Mouse (Mus musculus): ENCODE data around the gene Camk2g.

Camk2g gene

DNA sequence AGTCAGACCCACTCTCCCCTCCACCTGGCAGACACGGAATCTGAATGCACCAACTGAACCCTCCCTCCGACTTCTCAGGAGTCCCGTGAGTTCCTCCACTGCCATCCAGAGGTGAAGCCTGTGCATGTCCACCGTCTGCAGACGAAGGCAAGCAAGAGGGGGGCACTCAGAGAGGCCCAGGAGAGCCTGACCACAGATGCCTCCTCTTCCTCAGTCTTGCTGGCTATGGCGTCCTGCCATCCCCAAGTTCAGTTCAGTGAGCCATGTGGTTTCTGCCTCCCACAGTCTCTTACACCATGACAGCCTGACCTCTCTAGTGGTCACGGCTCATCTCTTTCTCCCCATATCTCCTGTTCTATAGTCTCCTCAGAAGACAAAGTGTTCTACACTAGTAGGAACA lies 9.2 kb downstream of the Camk2g start:
- no peak for DNase-seq

DNA sequence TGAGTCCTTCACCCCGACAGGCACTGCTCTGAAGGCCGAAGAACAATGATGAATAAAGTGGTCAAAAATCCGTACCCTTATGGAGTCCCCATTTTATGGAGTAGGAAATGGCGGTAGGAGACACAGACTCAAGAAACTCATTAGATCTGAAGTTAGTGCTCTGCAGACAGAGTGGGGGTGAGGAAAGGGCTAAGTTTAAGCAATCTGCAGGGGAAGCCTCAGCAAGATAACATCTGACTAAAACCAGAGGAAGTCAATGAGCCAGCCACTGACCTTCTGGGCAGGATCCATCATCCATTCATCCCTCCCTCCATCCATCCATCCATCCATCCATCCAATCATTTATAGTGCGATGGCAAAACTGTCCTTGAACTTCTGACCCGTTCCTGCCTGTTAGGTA lies 10.4 kb downstream of the Camk2g start:
- DNase-seq = no peak

DNA sequence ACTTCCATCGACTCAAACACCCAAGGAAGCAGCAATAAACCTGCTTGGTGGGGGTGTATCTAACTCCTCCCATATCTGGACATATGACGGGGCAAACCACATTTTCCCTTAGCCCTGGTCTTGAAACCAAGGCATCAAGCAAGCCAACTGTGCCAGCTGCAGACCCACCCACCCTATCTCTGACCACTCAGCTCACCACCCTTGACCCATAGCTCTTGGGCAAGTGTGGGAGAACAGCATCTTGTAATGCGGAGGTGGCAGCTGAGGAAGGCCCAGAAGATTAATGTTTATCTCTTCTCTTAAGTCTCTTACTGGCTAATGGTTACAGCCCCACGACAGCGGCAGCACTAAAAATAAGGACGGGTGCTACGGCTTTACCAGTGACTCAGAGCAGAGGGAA lies 11.0 kb downstream of the Camk2g start:
- DNase-seq = no peak

DNA sequence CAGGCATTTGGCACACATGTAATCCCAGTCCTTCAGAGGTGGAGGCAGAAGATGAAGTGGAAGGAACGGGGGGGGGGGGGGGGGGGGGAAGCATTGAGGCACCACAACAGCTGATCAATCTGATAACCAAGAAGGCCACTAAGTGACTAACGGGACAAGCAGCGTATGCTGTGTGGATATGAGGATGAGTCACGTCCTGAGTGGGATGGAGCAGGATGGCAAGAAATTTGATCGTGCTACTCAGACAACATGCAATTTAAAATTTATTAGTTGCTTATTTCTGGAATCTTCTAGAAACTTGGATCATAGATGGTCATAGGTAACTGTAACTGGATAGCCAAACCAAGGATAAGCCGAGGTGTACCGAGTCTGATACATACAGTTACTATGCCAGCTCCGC lies 13.7 kb downstream of the Camk2g start:
- DNase-seq = no peak

DNA sequence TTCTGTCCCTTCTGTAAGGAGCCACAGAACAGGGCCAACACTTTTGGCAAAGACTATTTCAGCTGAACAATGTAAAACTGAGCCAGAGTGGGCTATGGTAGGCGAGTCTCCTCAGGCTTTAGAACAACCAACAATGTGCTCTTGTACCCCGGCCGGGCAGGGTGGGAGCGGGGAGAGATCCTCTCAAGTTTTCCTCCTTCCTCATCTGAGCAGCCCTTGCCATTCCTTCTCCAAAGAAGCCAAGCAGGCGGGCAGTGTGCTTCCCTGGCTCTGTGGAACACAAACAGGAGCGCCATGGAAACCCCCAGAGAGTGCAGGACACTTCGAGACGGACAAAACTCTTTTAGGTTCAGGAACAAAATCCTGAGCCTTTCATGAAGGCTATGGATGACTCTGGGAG lies 15.4 kb downstream of the Camk2g start:
- DNase-seq = no peak

DNA sequence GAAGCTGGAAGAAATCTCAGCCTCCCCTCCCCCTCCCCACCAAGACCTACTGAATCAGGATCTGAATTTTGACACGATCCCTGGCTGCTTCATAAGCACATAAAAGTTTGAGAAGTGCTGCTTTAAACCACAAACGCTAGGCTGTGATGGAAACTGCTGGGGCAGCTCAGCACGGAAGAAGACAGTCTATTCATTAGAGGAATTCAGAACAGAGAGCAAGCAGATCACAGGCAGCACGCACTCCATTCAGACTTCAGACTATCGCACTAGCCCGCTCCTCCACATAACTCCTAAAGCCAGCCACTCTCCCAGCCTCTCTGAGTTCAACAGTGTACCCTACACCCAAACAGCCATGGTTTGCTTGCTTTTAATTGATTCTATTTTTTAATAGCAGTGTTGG lies 18.2 kb downstream of the Camk2g start:
- DNase-seq = peak; percentile 27

DNA sequence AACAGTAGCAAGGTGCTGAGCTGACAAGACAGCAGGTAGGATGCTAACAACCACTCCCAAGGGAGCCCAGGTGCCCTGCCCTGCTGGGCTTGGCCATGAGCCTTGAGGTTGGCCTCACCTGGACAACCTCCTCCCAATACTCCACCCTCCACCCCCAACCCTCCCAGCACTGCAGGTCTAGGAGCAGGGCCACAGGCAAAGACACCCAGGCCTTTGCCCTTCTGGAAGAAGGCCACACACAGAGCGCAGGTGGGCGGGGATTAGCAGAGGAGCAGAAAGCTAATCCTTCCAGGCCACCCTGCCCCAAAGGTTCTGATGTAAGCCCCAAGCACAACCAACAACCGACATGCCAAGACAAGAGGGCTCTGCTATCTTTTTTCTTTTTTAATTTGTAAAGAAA lies 20.5 kb downstream of the Camk2g start:
- DNase-seq = no peak

DNA sequence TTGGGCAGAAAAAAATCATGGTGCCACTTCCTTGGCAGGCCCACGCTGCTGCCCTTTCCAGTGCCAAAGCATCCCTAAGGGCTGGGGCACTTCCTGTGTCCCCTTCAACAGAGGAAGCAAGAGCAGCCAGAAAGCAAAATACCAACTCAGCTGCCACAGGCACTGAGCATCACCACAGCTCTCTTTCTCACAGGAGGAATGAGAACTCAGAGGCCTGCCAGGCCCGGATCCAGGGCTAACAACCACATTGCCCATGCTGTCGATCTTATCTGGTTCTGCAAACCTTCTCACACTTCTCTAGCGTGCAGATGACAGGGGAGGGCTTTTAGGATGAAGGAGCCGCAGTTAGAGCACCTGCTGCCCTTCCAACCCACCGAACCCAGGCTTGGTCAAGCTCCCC lies 21.1 kb downstream of the Camk2g start:
- no peak for DNase-seq

DNA sequence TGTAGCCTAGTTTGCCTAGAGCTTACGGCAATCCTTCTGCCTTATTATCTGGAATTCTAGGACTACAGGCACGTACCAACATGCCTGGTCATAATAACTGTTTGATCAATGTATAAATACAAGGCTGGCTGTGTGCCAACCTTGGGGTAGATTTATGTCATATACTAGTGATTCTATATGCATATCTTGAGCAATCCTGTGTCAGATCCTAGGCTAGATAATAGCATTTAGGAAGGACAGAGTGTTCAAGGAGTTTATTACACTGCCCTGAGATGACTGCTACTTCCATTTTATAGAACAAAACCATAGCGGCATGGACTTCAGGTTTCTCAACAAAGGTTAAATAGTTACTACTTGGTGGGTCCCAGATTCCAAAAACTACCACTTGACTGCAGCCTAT lies 21.9 kb downstream of the Camk2g start:
- no peak for DNase-seq

DNA sequence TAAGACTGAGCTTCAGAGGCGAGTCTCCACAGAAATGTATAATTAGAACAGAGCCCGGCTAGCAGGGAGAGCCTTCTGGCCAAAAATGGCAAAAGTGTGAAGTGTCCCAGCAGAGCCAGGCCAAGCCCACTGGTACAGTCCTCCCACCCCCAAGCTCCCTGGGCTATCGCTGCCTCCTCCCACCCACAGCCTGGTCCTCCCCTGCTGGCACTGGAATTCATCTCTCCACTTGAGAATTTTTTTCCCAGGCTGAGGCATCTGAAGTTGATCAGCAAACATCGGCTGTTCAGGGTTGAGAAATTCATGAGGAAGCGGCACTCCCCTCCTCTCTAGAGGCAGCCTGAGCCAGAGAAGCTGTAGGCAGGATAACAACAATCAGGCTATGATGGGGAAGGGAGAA lies 25.3 kb downstream of the Camk2g start:
- no peak for DNase-seq

DNA sequence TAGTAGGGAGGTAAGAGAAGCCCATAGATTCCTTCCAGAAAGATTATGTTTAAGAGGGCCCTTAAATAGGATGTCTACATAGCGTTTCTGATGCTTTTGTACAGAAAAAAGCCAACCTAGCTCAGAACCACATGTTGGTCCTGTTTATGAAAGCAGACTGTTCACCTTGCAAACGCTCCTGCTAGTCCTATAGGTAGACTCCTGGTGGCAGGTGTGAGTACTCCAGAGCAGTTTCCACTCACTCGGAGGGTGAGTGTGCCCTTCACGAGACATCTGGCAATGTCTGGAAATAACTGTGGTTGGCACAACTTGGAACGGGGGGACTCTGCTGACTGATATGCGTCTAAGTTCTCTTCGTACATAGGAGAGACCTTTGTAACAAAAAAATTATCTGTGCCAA lies 26.0 kb downstream of the Camk2g start:
- DNase-seq = no peak

DNA sequence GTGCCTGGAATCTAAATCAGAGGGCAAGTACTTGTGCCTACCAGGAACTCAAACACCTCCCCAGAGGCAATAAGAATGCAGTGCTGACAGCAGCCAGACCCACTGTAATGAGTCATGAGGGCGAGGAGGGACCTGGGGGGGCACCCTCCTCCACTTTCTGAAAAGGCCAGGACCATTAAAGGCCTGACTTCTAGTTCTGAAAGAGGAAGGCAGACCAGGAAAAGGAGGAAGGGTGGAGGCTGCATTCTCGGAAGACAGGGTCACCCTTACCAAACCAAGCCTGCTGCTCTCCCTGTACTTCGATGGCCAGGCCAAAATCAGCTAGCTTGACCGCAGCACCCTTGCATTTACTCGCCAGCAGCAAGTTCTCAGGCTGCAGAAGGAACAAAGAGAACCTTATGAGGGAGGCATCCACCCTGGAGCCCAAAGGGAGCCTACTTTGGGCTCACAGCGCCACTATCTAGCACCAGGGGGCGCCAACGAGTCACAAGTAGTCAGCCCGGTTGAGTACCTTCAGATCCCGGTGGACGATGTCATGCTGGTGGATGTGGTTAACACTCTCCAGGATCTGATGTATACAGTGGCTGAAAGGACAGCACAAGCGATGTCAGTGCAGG lies 28.1 kb downstream of the Camk2g start:
- DNase-seq = peak; percentile 91

DNA sequence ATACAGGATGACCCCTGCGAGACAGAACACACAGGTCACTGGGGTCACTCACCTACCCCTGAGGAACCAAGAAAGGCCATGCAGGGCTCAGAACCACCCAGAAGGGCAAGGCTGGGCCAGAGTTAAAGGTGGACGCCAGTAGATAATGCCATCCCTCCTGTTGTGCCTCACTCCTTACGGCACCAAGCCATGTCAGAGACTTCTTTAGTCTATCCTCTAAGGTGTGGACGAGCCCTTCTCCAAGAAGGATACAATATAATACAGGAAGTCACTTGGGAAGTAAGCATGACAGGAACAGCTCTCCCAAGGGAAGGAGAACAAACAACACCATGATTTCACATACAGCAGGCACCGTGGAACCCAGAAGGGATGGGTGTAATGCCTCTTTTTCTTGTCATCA lies 28.9 kb downstream of the Camk2g start:
- no peak for DNase-seq

DNA sequence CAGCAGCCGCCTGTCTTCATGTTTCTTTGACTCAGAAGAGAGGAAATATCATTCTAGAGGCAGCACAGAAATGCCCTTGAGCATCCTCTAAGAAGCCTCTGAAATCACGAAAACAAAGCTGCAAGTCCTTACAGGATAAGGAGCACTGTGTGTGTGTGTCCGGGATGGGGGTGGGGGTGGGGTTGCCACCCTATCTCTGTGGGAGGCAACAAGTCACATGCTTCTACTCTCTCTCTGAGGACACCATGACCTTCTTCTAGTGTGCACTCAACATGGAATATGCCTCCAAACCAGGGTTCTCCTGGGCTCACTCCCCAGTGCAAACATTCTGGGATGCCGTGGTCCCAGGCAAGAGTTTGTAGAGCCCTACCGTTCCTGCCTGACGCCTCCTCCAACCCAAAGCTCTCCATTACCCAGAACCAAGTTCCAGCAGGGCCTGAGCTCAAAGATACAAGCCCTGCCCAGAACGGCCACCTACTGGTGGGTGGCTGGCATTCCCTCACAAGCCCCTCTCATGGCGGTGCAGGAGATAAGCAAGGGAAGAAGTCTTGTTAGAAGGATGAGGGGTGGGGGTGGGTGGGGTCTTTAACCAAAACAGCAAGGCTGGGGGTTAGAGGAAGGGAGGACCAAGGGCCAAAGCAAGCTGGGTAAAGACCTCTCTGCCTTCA lies 35.0 kb downstream of the Camk2g start:
- no peak for DNase-seq

DNA sequence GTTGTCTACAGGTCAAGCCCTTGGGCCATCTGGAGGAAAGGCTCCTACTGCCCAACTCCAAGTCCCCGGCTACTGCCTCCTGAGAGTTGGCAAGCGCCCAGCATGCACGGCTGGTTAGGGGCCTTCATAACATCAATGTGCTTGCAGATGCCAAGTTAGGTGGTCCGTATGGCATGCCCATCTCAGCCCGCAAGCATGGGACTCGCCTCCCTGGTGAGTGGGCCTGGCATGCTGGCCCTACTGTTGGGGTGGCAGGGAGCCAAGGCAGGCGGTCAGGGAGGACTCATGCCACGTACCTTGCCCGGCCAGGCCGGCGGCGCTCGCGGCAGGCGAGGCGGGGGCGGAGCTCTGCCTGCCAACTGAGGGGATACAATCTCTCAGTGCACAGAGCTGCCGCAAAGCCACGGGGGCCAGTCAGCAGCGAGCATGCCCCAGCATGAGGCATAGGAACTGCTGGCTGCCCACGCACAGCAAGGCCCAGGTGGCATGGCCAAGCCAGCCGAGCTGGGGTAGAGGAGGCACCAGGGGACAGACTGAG lies 36.4 kb downstream of the Camk2g start:
- no peak for DNase-seq

DNA sequence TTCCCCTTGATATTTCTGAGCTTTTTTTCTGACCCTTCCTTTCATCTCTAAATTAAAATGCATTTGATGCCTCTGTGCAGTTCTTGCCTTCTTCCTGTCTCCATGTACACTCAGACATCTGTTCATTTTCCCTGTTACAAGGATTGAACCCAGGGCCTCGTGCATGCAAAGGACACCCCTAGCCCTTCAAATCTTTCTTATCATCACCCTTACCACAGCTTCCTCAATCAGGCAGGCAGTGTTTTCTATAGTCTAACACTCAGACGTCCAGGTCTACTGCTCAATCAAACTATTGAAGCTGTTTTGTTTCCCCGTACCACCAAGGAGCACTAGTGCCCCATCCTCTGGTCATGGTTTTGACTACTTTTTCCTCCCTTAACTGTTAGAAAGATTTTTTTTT lies 40.1 kb downstream of the Camk2g start:
- no peak for DNase-seq

DNA sequence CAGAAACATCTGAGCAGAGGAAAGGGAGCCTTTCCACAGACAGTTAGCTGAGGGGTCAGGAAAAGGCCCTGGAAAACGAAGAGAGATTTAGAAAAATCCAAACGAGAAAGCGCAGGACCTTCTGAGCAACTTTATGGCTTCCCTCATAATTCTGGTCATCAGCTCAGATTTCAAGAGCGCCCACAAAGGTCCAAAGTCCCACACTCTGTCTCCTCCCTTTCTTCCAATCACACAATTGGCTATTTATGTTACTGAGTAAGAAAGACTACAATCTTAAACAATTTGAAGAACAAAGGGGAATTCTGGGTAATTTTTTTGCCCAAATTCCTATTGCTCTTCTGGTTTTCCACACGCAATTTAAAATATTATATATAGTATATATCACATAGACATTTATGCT lies 43.4 kb downstream of the Camk2g start:
- DNase-seq = no peak

DNA sequence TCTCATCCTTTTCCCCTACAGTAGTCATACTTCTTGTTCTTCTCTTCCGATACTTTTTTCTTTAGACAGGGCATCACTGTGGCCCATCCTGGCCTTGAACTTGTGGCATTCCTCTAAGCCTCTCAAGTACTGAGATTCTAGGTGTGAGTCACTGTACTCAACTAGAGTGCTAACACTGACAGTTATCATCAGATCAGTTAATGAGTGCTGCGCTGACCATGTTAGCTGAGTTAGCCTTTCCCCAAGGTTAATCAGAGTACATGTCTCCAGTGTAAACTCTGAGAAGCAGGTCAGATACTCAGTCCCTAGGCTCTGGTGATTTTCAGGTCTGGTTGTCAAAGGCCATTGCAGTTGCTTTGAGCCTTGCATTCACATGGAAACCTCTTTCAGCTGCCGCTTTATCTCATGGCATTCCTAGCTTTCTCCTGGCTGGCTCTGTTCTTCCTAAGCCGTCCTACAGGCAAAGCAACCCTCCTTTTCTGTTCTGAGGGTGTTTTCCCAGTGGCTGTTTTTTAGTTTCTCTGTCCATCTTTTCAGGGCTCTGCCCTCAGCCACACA lies 44.3 kb downstream of the Camk2g start:
- DNase-seq = no peak

DNA sequence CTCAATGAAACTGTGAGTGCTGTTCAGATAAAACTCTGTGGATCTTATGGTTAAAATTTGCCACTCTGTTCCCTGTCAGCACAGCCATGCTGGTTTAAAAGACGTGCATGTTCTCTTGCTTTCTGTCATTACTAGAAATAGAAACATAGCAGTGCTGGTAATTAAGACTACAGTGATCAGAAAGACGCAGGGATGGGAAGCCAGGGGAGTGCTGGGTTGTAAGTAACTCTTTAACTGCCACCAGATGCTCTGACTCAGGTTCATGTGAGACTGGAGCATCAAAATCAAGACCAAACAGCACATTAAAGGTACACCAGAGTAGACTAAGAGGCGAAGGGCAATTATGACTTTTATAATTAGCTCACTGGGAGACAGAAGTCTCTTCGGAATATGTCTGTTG lies 45.5 kb downstream of the Camk2g start:
- DNase-seq = no peak

DNA sequence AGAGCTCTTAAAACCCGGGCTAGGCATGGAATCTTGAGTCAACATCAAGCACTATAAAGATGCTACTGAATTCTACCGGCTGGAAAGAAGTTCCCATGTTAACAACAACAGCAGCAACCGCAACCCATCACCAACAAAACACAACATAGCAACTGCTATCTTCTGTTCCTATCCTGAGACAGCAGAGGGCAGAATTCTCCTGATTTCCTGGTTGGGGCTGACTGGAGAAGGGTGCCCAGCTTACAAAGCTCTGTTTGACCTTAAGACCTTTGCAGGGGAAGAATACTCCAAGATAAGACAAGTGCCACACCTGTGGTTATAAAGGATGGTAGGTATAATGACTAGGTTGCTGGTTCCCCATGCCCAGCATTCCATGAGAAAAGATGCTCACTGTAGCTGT lies 47.0 kb downstream of the Camk2g start:
- DNase-seq = no peak

DNA sequence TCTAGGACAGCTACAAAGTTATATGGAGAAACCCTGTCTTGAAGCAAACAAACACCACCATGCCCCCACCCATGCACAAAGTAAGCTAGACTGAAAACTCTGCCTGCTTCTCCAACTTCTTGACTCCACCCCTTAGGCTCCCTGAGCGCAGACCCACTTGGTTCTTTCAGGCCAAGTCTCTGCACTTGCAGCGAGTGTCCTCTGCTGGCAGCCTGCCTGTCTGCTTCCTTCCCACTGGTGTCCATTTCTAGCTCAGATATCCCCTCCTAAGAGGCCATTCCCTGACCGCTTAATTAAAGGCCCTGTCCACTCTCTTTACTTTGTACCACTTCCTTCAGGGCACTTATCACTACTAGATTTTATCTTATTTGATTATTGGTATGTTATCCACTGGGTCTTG lies 50.3 kb downstream of the Camk2g start:
- DNase-seq = no peak

DNA sequence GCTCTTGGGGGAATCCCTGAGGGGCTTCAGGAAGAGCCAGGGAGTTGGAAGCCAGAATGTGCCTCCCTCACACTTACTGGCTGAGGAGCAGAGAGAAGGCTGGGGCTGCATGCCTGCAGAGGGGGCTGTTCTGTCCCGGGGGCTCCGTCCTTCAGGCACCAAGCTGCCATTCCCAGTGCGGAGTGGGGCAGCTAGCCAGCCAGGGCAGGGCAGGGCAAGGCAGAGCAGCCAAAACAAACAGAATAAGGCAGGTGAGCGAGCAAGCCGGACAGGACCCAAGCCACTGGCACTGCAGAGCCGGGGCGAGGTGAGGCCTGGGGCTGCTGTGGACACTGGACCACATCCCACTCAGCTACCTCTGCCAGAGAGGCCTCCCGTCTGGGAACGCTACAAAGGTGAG lies 52.6 kb downstream of the Camk2g start:
- DNase-seq = no peak

DNA sequence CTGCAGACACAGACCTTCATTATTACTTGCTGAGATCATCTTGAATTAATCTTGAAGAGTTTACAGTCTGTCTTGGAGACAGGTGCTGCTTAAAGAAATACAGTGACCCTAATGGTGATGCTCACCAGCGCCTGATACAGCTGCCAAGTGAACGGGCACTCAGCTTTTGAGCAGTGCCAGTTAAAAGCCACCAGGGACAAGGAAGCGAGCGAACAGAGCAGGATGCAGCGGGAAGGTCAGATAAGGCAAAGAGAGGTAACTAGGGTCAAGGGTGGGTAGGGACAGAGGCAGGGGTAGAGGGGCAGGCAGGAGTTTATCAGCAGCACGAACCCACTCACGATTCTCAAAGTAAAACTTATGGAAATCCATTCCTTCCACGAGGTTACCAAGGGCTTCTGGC lies 55.4 kb downstream of the Camk2g start:
- DNase-seq = no peak

DNA sequence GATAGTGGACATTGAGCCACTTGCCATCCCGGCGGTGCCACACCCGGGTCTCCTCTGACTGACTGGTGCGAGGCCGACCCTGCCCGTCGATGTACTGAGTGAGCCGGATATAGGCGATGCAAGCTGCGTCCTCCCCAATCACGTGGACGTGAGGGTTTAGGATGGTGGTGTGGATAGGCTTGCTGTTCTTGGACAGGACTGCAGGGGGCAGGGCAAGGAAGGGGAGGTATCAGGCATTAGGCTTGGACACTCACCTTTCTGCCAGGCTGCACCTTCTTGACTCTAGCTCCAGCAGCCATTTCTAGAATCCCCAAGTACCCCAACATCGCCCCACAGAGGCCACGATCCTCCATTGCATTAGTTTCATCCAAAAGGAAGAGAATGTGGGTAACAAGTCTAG lies 56.6 kb downstream of the Camk2g start:
- DNase-seq = peak; percentile 58

DNA sequence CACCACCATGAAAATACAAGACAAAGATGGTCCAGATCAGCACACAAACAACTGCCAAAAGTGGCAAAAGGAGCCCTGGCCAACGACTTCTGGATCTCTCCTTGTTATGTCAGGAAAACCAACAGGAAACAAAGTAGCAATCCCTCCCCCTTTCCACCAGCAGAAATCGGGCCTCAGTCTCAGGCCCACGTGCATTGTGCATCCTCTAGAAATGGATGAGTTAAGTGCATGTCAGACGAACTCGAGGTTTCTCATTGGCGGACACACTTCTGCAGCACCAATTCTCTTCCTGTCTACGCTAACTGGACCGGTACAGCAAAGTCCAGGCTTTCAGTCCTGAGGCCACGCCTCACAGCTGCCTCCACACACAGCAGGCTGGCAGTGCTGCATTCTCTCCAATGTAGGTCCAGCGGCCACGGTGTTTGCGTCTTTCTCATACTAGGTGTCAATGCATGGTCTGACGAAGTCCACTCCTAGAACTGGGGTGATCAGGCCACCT lies 57.9 kb downstream of the Camk2g start:
- no peak for DNase-seq
